Mouse (Mus musculus) ES-E14 (cell line): Measurements from ENCODE around the gene Scamp4. TPM values are rescaled to one million over a fixed set of nuclear protein-coding genes. Genes with fewer than 3 reads are reported as not detected.

Experiments used
- DNase-seq: peaks from one replicate; pipeline ENCODE4 v3.0.0-alpha.2; 2013; ENCODE audit warnings: low read depth, low spot score
- H3K27ac ChIP-seq: 2 replicates; pipeline ENCODE4 v1.5.1; 2012; ENCODE audit warnings: low read depth, mild to moderate bottlenecking, low read length, moderate library complexity, mixed read lengths; ENCODE audit not compliant: poor library complexity, insufficient read depth, severe bottlenecking
- H3K36me3 ChIP-seq: 2 replicates; pipeline ENCODE4 v1.6.1; 2012; ENCODE audit warnings: mild to moderate bottlenecking, low read length, moderate library complexity, mixed read lengths; ENCODE audit not compliant: control insufficient read depth, poor library complexity, insufficient read depth, severe bottlenecking
- H3K4me1 ChIP-seq, 2 experiments: fragments of 150-350 bp in 1 of 2; sonication (generic) in 1 of 2; 2 replicates each; pipeline ENCODE4 v1.6.1; 2012; ENCODE audit warnings: low read length in 2 of 2, mild to moderate bottlenecking in 1 of 2, mixed read lengths in 1 of 2; ENCODE audit not compliant: control insufficient read depth in 2 of 2, insufficient read depth in 2 of 2, poor library complexity in 1 of 2
- H3K4me3 ChIP-seq, 2 experiments: fragments of 150-350 bp in 1 of 2; sonication (generic) in 1 of 2; 2 replicates each; pipeline ENCODE4 v1.5.1; 2012; ENCODE audit warnings: low read length in 2 of 2, low read depth in 1 of 2, mild to moderate bottlenecking in 1 of 2, mixed read lengths in 1 of 2; ENCODE audit not compliant: insufficient read depth in 1 of 2, poor library complexity in 1 of 2, severe bottlenecking in 1 of 2
- H3K9ac ChIP-seq: 2 replicates; pipeline ENCODE4 v1.6.1; 2012; ENCODE audit warnings: low read depth, mild to moderate bottlenecking, low read length, mixed read lengths; ENCODE audit not compliant: poor library complexity, insufficient read depth, severe bottlenecking
- H3K9me3 ChIP-seq: fragments of 150-350 bp; sonication (generic); 2 replicates; pipeline ENCODE4 v1.6.1; 2012; ENCODE audit warnings: low read depth, mild to moderate bottlenecking, low read length; ENCODE audit not compliant: control insufficient read depth, insufficient read depth
- HCFC1 ChIP-seq: IDR thresholded peaks from 2 replicates; pipeline ENCODE4 v1.6.1; 2012; ENCODE audit warnings: low read length, inconsistent platforms, borderline replicate concordance; ENCODE audit not compliant: insufficient read depth
- MAFK ChIP-seq: IDR thresholded peaks from 2 replicates; pipeline ENCODE4 v1.6.1; 2014; ENCODE audit warnings: mild to moderate bottlenecking, low read depth, low read length, inconsistent platforms; ENCODE audit not compliant: insufficient read depth
- ZC3H11A ChIP-seq: IDR thresholded peaks from 2 replicates; pipeline ENCODE4 v1.6.1; 2012; ENCODE audit warnings: low read depth, mild to moderate bottlenecking, inconsistent platforms, low read length, borderline replicate concordance
- ZNF384 ChIP-seq: IDR thresholded peaks from 2 replicates; pipeline ENCODE4 v1.6.1; 2012; ENCODE audit warnings: low read depth, low read length, inconsistent platforms
- in situ Hi-C, 2 experiments: fragments of 600-800 bp; cut with MboI; formaldehyde crosslinking; loops; one replicate each; pipeline ENCODE4 v1.15.1; 2025; ENCODE audit warnings: low sequenced_read_pairs in 2 of 2, inconsistent platforms in 1 of 2; ENCODE audit not compliant: unreplicated experiment in 2 of 2
- total RNA-seq: library from RNA; depleted of rRNA; stranded (reverse); fragments of 300-350 nt; gene quantifications from 2 replicates; pipeline ENCODE4 v1.2.3, GENCODE M21; 2012; rRNA removed

The Scamp4 gene
- total RNA-seq, 1 experiment, result 54.8 TPM

DNA sequence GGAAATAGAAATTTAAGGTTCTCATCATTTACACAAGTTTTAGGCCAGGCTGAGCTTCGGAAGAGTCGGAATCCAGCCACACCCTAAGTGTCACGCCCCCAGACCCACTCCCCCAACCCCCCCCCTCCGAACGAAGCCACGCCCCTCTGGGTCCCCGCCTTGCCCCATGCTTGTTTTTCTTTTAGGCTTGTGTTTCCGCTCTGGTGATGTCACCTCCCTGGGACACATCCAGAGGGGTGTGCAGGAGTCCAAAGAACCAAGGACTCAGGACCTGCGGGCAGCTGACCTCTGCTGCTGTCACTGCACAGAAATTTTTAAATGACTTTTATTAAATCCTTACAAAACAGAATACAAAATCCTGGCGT, 62.3 kb downstream of the Scamp4 start:
- DNase-seq, result no peak
- in situ Hi-C loops, result no loop called here

More for the DNA sequence above, 62.3 kb downstream of the Scamp4 start:
- H3K4me3 ChIP-seq, result peak overlapping the region; percentile 31 to 45; a peak in 3 of 4 replicates
- no peaks in the 10 kb centered on the region for H3K9me3 ChIP-seq
- H3K36me3 ChIP-seq, result peaks cover 36% of the 10 kb centered on the region
- no peak overlapping the region for H3K27ac ChIP-seq
- TF ChIP-seq ZC3H11A (no peak), ZNF384 (no peak), MAFK (no peak), HCFC1 (no peak)
- peaks cover 0 to 24% of the 10 kb centered on the region in 2 experiments; a peak in 3 of 4 replicates for H3K4me1 ChIP-seq
- peak overlapping the region; percentile 73; the same call in 1 of the 2 replicates for H3K9ac ChIP-seq

Other genes with a start within 250 kb of the Scamp4 start
- 6.0 and 17.4 TPM in 2 replicates for gene Plk5, start 246.4 kb upstream of the Scamp4 start, total RNA-seq
- 27.1 and 28.9 TPM in 2 replicates for gene Mex3d, start 215.2 kb upstream of the Scamp4 start, total RNA-seq
- 131 and 134 TPM in 2 replicates for gene Mbd3, start 203.3 kb upstream of the Scamp4 start, total RNA-seq
- 995 and 1,362 TPM in 2 replicates for gene Uqcr11, start 196.0 kb upstream of the Scamp4 start, total RNA-seq
- gene Tcf3, start 169.2 kb upstream of the Scamp4 start, total RNA-seq, result 90.9 and 108 TPM in 2 replicates
- gene Onecut3, start 108.0 kb upstream of the Scamp4 start, total RNA-seq, result not detected in 2 replicates
- 0.80 and 2.3 TPM in 2 replicates for gene Atp8b3, start 63.7 kb upstream of the Scamp4 start, total RNA-seq
- gene Rexo1, start 41.3 kb upstream of the Scamp4 start, total RNA-seq, result 27.4 and 33.4 TPM in 2 replicates
- 20.8 and 23.5 TPM in 2 replicates for gene Klf16, start 25.6 kb upstream of the Scamp4 start, total RNA-seq
- gene Abhd17a, start 12.5 kb upstream of the Scamp4 start, total RNA-seq, result 67.9 and 68.7 TPM in 2 replicates
- 12.2 and 12.7 TPM in 2 replicates for gene Adat3, start within 50 bp of the Scamp4 start, total RNA-seq
- gene Gm49322, start 3.1 kb downstream of the Scamp4 start, total RNA-seq, result 8.4 and 9.7 TPM in 2 replicates
- 138 and 167 TPM in 2 replicates for gene Csnk1g2, start 20.0 kb downstream of the Scamp4 start, total RNA-seq
- gene Btbd2, start 54.2 kb downstream of the Scamp4 start, total RNA-seq, result 45.7 and 64.7 TPM in 2 replicates
- 33.6 and 40.7 TPM in 2 replicates for gene Mknk2, start 75.2 kb downstream of the Scamp4 start, total RNA-seq
- gene Mob3a, start 99.1 kb downstream of the Scamp4 start, total RNA-seq, result 18.8 and 29.2 TPM in 2 replicates
- gene Izumo4, start 99.3 kb downstream of the Scamp4 start, total RNA-seq, result 8.9 and 13.9 TPM in 2 replicates
- gene Ap3d1, start 139.4 kb downstream of the Scamp4 start, total RNA-seq, result 74.8 and 106 TPM in 2 replicates
- gene Dot1l, start 152.3 kb downstream of the Scamp4 start, total RNA-seq, result 31.9 and 41.2 TPM in 2 replicates
- 31.4 and 39.6 TPM in 2 replicates for gene Sf3a2, start 195.3 kb downstream of the Scamp4 start, total RNA-seq
- 77.2 and 87.1 TPM in 2 replicates for gene Plekhj1, start 195.8 kb downstream of the Scamp4 start, total RNA-seq
- gene Amh, start 202.4 kb downstream of the Scamp4 start, total RNA-seq, result 1.0 and 1.9 TPM in 2 replicates
- 0.67 and 1.0 TPM in 2 replicates for gene Jsrp1, start 210.6 kb downstream of the Scamp4 start, total RNA-seq
- gene Oaz1, start 223.8 kb downstream of the Scamp4 start, total RNA-seq, result 823 and 1,116 TPM in 2 replicates
- 2.4 and 6.9 TPM in 2 replicates for gene Lingo3, start 241.2 kb downstream of the Scamp4 start, total RNA-seq